Mouse (Mus musculus) adipose tissue, adult 10 weeks (tissue): Measurements from ENCODE around the gene Zfp296. TPM values are rescaled to one million over a fixed set of nuclear protein-coding genes. Genes with fewer than 3 reads are reported as not detected.

Experiments
- polyA plus RNA-seq: library from polyadenylated mRNA; stranded (reverse); fragments of 350-450 nt; fragmentation: Illumina TruSeq; extraction: RNeasy Lipid Tissue Mini Kit (QIAGEN cat#74804); gene quantifications from one replicate; pipeline ENCODE4 v1.2.3, GENCODE M21; 2014; ENCODE audit warnings: low read depth, low replicate concordance

The Zfp296 gene
- polyA plus RNA-seq, result 1.5 TPM

DNA sequence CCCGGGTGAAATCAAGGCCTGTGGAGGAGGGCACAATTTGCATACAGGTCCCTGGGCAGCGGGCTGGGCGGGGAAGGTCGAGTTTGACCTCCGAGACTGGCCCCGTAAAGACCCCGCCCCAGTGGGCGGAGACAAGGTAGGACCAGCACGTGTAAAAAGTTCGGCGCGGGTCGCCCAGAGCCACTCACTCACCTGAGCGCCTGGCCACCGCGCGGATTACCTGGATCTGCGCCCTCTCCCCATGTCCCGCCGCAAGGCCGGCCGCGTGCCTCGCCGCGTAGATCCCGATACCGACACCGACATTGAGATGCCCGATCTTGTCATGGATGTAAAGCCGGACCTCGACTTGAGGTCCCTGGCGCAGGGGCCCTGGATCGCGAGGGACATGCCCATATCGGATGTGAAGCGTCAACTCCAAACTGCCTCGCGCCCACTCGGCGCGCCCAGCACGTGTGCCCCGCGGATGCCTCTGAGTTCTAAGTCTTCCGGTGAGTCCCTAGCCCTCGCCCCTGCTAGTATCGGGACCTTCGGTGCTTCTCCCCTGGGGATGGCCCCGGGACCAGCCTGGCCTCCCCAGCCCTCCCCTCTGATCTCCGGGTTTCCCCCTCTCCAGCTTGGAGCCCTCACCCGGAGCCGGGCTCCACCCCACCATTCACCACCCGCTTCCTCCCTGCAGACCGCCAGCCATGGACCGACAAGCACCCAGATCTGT, at the start of gene Zfp296, which contains the start of gene Gemin7:
Gene Zfp296, plus strand, starts transcription at position 147 of the 712 bp plus-strand sequence.
Gene Gemin7, minus strand, starts transcription at position 455 of the 712 bp plus-strand sequence.

DNA sequence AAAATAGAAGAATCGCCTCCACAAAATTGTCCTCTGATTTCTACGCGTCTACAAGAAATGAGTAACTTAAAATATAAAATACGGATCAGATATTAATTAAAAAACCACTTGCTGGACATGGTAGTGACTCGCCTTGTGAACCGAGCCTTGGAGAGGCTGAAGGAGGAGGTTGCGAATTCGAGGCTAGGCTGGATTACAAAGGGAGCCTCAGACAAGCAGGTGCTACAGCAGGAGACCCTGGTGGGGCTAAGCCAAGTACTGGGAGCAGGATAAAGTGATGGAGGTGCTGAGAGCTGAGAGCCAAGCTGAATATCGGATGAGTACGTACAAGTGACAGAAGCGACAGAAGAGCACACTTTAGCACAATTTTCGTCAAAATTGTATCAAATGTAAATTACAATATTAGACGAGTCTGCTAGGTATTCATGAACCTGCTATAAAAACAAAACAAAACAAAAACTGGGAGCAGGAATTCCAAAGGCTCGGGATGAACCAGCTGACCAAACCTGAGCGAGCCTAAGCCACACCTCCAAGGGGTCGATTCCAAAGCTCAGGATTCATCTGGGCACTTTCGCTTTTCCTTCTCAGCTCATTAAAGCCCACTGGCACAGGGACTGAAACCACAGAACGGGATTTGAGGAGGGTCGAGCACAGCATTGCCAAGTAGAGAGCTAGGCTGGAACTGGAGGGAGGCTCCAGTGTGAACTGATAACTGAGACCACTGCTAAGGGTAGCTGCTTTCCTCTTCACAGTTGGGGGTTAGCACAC, 14.3 kb upstream of the Zfp296 start, which contains the start of gene Ppp1r37:
Gene Ppp1r37, minus strand, starts transcription at position 434 of the 768 bp plus-strand sequence.

GRCm38 (mm10) chr7:19603849-19604605, 26.9 kb downstream of the Zfp296 start, which contains the start of gene Clasrp:
TSS of gene Clasrp (minus strand) at chr7:19604486.

DNA sequence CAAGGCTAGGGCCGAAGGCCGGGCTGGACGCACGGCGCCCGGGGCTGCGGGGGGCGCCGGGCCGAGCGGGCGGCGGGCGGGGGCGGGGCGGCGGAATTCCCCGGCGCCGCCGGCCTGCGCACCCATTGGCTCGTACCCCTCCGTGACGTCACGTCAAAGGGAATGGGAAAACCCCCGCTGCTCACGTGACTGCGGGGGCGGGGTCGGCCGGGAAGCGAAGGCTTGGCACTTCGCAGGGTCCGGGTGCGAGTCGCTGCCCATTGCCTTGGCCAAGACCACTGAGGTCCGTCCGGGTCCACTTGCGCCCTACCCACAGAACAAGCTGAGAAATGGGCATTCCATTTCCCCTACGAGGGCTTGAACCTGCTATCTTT, 52.3 kb downstream of the Zfp296 start, which contains the start of gene Relb:
Gene Relb, minus strand, starts transcription at position 78 of the 374 bp plus-strand sequence.

Other genes starting within 250 kb of the Zfp296 start
- 41.4 TPM for gene Ercc1, start 232.5 kb upstream of the Zfp296 start, polyA plus RNA-seq
- 11.6 TPM for gene Cd3eap, start 217.8 kb upstream of the Zfp296 start, polyA plus RNA-seq
- gene Ppp1r13l, start 217.5 kb upstream of the Zfp296 start, polyA plus RNA-seq, result 14.2 TPM
- 18.9 TPM for gene Ercc2, start 195.3 kb upstream of the Zfp296 start, polyA plus RNA-seq
- gene Klc3, start 173.2 kb upstream of the Zfp296 start, polyA plus RNA-seq, result 21.0 TPM
- 2.2 TPM for gene Ckm, start 172.5 kb upstream of the Zfp296 start, polyA plus RNA-seq
- 15.0 TPM for gene Mark4, start 118.5 kb upstream of the Zfp296 start, polyA plus RNA-seq
- 4.9 TPM for gene Exoc3l2, start 114.0 kb upstream of the Zfp296 start, polyA plus RNA-seq
- 5.4 TPM for gene Bloc1s3, start 68.9 kb upstream of the Zfp296 start, polyA plus RNA-seq
- gene Trappc6a, start 68.9 kb upstream of the Zfp296 start, polyA plus RNA-seq, result 93.3 TPM
- 0.21 TPM for gene Nkpd1, start 59.4 kb upstream of the Zfp296 start, polyA plus RNA-seq
- gene Ppp1r37, start 14.2 kb upstream of the Zfp296 start, polyA plus RNA-seq, result 83.9 TPM
- 42.4 TPM for gene Gemin7, start 308 bp downstream of the Zfp296 start, polyA plus RNA-seq
- gene Clasrp, start 27.2 kb downstream of the Zfp296 start, polyA plus RNA-seq, result 40.3 TPM
- 12.3 TPM for gene Relb, start 52.2 kb downstream of the Zfp296 start, polyA plus RNA-seq
- 73.8 TPM for gene Clptm1, start 87.7 kb downstream of the Zfp296 start, polyA plus RNA-seq
- gene Apoc2, start 100.7 kb downstream of the Zfp296 start, polyA plus RNA-seq, result 2.8 TPM
- gene Gm44805, start 104.1 kb downstream of the Zfp296 start, polyA plus RNA-seq, result not detected
- 4.9 TPM for gene Apoc4, start 104.2 kb downstream of the Zfp296 start, polyA plus RNA-seq
- 298 TPM for gene Apoc1, start 115.4 kb downstream of the Zfp296 start, polyA plus RNA-seq
- gene Apoe, start 121.9 kb downstream of the Zfp296 start, polyA plus RNA-seq, result 3,823 TPM
- 50.1 TPM for gene Tomm40, start 138.2 kb downstream of the Zfp296 start, polyA plus RNA-seq
- gene Nectin2, start 173.2 kb downstream of the Zfp296 start, polyA plus RNA-seq, result 27.4 TPM
- gene Bcam, start 193.7 kb downstream of the Zfp296 start, polyA plus RNA-seq, result 75.8 TPM
- 16.0 TPM for gene Cblc, start 219.5 kb downstream of the Zfp296 start, polyA plus RNA-seq
- 7.0 TPM for gene Bcl3, start 245.5 kb downstream of the Zfp296 start, polyA plus RNA-seq